In the genomic region with DNA sequence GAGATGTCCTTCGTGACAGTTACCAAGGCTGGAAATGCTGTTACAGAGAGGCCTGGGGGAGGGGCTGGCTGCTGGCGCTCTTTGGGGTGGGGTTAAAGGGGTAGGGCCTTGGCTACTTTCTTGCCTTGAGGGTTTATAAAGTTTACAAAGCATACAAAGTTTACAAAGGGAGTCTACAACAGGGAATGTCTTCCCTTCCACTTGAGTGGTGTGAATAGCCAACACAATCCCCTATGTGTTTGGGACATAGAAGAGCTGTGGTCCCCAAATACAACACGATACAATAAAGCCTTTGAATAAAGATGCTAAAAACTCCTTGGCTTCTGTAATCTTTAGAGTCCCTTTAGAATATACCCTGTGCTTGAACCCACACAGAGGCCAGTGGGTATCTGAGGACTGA, we compare ENCODE assay signal across 21 mouse cellular contexts.
A peak's percentile ranks its signal among the peaks of the same experiment; 100 is the strongest.
DNase-seq lines count a peak whose midpoint lies in the region; ATAC-seq and TF ChIP-seq lines count a peak whose summit lies in the region.
"Had no signal": no experiment of that assay in that cellular context is flagged by ENCODE, and none has a peak within 500 bp of the region (broad histone marks: within the 10 kb centered on the region; RNA-seq: fewer than 3 reads in every experiment).

No protein-coding gene starts in this region.

- 58% methylated on average over 3 of the region's 3 CpGs for WGBS in heart, embryonic 11.5 days (ENCODE audit: insufficient replicate concordance)
- WGBS in heart, embryonic 16.5 days = 59% methylated on average over 3 of the region's 3 CpGs
- WGBS in lung, embryonic 14.5 days = 41% methylated on average over 3 of the region's 3 CpGs
- WGBS in liver, embryonic 13.5 days (ENCODE audit: insufficient replicate concordance) = 56% methylated on average over 3 of the region's 3 CpGs

- no peaks in the 10 kb centered on the region for H3K36me3 ChIP-seq in heart, embryonic 11.5 days (ENCODE audit: control insufficient read depth, insufficient read depth, low read length)
- H3K36me3 ChIP-seq in heart, embryonic 16.5 days (ENCODE audit: control insufficient read depth, insufficient read depth) = 0 out of 2 replicates have a peak, but pooled peaks cover 2% of the 10 kb centered on the region
- H3K36me3 ChIP-seq in lung, embryonic 14.5 days (ENCODE audit: insufficient read depth) = no peaks in the 10 kb centered on the region
- H3K36me3 ChIP-seq in liver, embryonic 13.5 days = no peaks in the 10 kb centered on the region
- H3K36me3 ChIP-seq: hindbrain, embryonic 12.5 days; intestine, embryonic 15.5 days had no signal

- no peaks in the 10 kb centered on the region for H3K27me3 ChIP-seq in heart, embryonic 11.5 days (ENCODE audit: control insufficient read depth, insufficient read depth, low read length)
- no peaks in the 10 kb centered on the region for H3K27me3 ChIP-seq in heart, embryonic 16.5 days (ENCODE audit: control insufficient read depth, insufficient read depth, low read length)
- H3K27me3 ChIP-seq in lung, embryonic 14.5 days (ENCODE audit: insufficient read depth, low read length) = no peaks in the 10 kb centered on the region
- H3K27me3 ChIP-seq in liver, embryonic 13.5 days = no peaks in the 10 kb centered on the region
- H3K27me3 ChIP-seq: forebrain, embryonic 13.5 days; hindbrain, embryonic 12.5 days; intestine, embryonic 15.5 days; Patski had no signal

- H3K4me3 ChIP-seq in heart, embryonic 11.5 days (ENCODE audit: low read depth, low read length) = no peak overlapping the region
- no peak overlapping the region for H3K4me3 ChIP-seq in heart, embryonic 16.5 days (ENCODE audit: low read length)
- no peak overlapping the region for H3K4me3 ChIP-seq in lung, embryonic 14.5 days (ENCODE audit: low read depth, low read length)
- H3K4me3 ChIP-seq in liver, embryonic 13.5 days (replicated peaks) = no peak overlapping the region
- H3K4me3 ChIP-seq: forebrain, embryonic 13.5 days; hindbrain, embryonic 12.5 days; intestine, embryonic 15.5 days had no signal

- H3K4me1 ChIP-seq in heart, embryonic 11.5 days (ENCODE audit: control insufficient read depth, insufficient read depth, low read length) = peaks cover 20% of the 10 kb centered on the region
- peaks cover 21% of the 10 kb centered on the region for H3K4me1 ChIP-seq in heart, embryonic 16.5 days (ENCODE audit: control insufficient read depth, insufficient read depth, low read length)
- H3K4me1 ChIP-seq in lung, embryonic 14.5 days (ENCODE audit: insufficient read depth) = peaks cover 4% of the 10 kb centered on the region; the same call in 1 of the 2 replicates
- peaks cover 11% of the 10 kb centered on the region for H3K4me1 ChIP-seq in liver, embryonic 13.5 days (replicated peaks)
- H3K4me1 ChIP-seq: forebrain, embryonic 13.5 days; hindbrain, embryonic 12.5 days had no signal

- peak overlapping the region; percentile 42; the same call in 1 of the 2 replicates for H3K27ac ChIP-seq in heart, embryonic 11.5 days (ENCODE audit: low read depth, low read length)
- peak overlapping the region; percentile 82 for H3K27ac ChIP-seq in heart, embryonic 16.5 days (ENCODE audit: low read length)
- H3K27ac ChIP-seq in lung, embryonic 14.5 days (ENCODE audit: low read depth) = peak overlapping the region; percentile 87
- 0 out of 2 replicates have a peak overlapping the region, but pooled peaks have one; percentile 6 for H3K27ac ChIP-seq in liver, embryonic 13.5 days
- H3K27ac ChIP-seq: forebrain, embryonic 13.5 days; hindbrain, embryonic 12.5 days; hindbrain, postnatal 0 days; intestine, embryonic 15.5 days; kidney, postnatal 0 days had no signal

- DNase-seq in heart, postnatal 25 days (ENCODE audit: low spot score) = no peak
- no peak for DNase-seq in heart, adult 8-10 months (ENCODE audit: low spot score)
- DNase-seq in lung, embryonic 14.5 days = peak; percentile 73
- no peak for DNase-seq in lung, adult 18-20 months
- no peak for DNase-seq in liver, embryonic 13.5 days
- DNase-seq: adrenal gland, postnatal 10 days; cerebellum, adult 8-10 months; cerebellum, postnatal 25 days; gastrocnemius, postnatal 10 days; kidney, adult 2 months; layer of hippocampus, postnatal 36 days; left cerebral cortex, postnatal 4 days; midbrain, embryonic 14.5 days had no signal

- no peak for ATAC-seq in heart, embryonic 11.5 days (replicated peaks; ENCODE audit: insufficient number of reproducible peaks, low FRiP score, low TSS enrichment)
- no peak for ATAC-seq in heart, embryonic 16.5 days (replicated peaks; ENCODE audit: extremely low read depth, insufficient read depth, low FRiP score)
- peak; percentile 29; the same call in 1 of the 2 replicates for ATAC-seq in lung, embryonic 14.5 days (ENCODE audit: insufficient read depth)
- ATAC-seq in liver, embryonic 13.5 days (ENCODE audit: low read depth) = no peak
- ATAC-seq: forebrain, embryonic 13.5 days; hindbrain, postnatal 0 days; intestine, embryonic 15.5 days; Patski had no signal

- H3K4me2 ChIP-seq in heart, embryonic 11.5 days = no peak overlapping the region
- H3K4me2 ChIP-seq in heart, embryonic 16.5 days (ENCODE audit: low read depth, low read length) = no peak overlapping the region
- H3K4me2 ChIP-seq in lung, embryonic 14.5 days = no peak overlapping the region
- H3K4me2 ChIP-seq in liver, embryonic 13.5 days = peak overlapping the region; percentile 5; the same call in 1 of the 2 replicates
- H3K4me2 ChIP-seq: forebrain, embryonic 13.5 days; hindbrain, embryonic 12.5 days; intestine, embryonic 15.5 days had no signal

- intact Hi-C loops in heart, postnatal 25 days (cut with DNase I) = no loop called here

- 0 out of 2 replicates have a peak, but pooled peaks cover 2% of the 10 kb centered on the region for H3K9me3 ChIP-seq in heart, embryonic 11.5 days (replicated peaks; ENCODE audit: control insufficient read depth, low read length)
- H3K9me3 ChIP-seq in heart, embryonic 16.5 days (replicated peaks; ENCODE audit: control insufficient read depth, low read length) = peaks cover 6% of the 10 kb centered on the region; the same call in 1 of the 2 replicates
- no peaks in the 10 kb centered on the region; the same call in 1 of the 2 replicates for H3K9me3 ChIP-seq in lung, embryonic 14.5 days (ENCODE audit: low read depth, low read length)
- 0 out of 2 replicates have a peak, but pooled peaks cover 5% of the 10 kb centered on the region for H3K9me3 ChIP-seq in liver, embryonic 13.5 days (replicated peaks)
- H3K9me3 ChIP-seq: hindbrain, embryonic 12.5 days; intestine, embryonic 15.5 days had no signal

- TF ChIP-seq CTCF in lung, embryonic 14.5 days (IDR thresholded peaks at IDR 0.05; ENCODE audit: low read depth) = no peak

- no peak overlapping the region for H3K9ac ChIP-seq in heart, embryonic 11.5 days (ENCODE audit: low read depth, low read length)
- no peak overlapping the region for H3K9ac ChIP-seq in heart, embryonic 16.5 days (ENCODE audit: low read length)
- H3K9ac ChIP-seq in lung, embryonic 14.5 days = no peak overlapping the region
- no peak overlapping the region for H3K9ac ChIP-seq in liver, embryonic 13.5 days
- H3K9ac ChIP-seq: forebrain, embryonic 13.5 days; hindbrain, embryonic 12.5 days; intestine, embryonic 15.5 days had no signal

Comparison
In these comparisons a context has a peak if more than half of its experiments do, and no peak if none do; other contexts are left out.
1. H3K27ac ChIP-seq: peak in every context shown above with its lines; median percentile 87 in lung, embryonic 14.5 days; 82 in heart, embryonic 16.5 days; 42 in heart, embryonic 11.5 days; 6 in liver, embryonic 13.5 days.